Mouse (Mus musculus) kidney, adult 10 weeks (tissue): ENCODE results near the gene Tpbpa. TPM values are rescaled to one million over a fixed set of nuclear protein-coding genes. Genes with fewer than 3 reads are reported as not detected.

Experiments
- polyA plus RNA-seq: library from polyadenylated mRNA; stranded (reverse); fragments of 350-450 nt; fragmentation: Illumina TruSeq; extraction: RNeasy Lipid Tissue Mini Kit (QIAGEN cat#74804); gene quantifications from one replicate; pipeline ENCODE4 v1.2.3, GENCODE M21; 2014; ENCODE audit warnings: low read depth, low replicate concordance

The Tpbpa gene
- not detected for polyA plus RNA-seq

GRCm38 (mm10) chr13:60941884-60942283, at the start of gene Tpbpa:
Gene Tpbpa (minus strand): TSS chr13:60941984.

GRCm38 (mm10) chr13:60936500-60936901, 5.3 kb downstream of the Tpbpa start, which contains the start of the genes Gm49391 and Ctla2a:
Gene Gm49391 (minus strand): TSS chr13:60936571.
Gene Ctla2a (minus strand): TSS chr13:60936625.

GRCm38 (mm10) chr13:60935490-60935889, 6.3 kb downstream of the Tpbpa start, which contains the start of gene Gm49393:
Gene Gm49393 (minus strand): TSS chr13:60935590.

GRCm38 (mm10) chr13:60904780-60905179, 37.0 kb downstream of the Tpbpa start, which contains the start of gene Tpbpb:
Gene Tpbpb (minus strand): TSS chr13:60904880.

GRCm38 (mm10) chr13:60897328-60897727, 44.5 kb downstream of the Tpbpa start, which contains the start of gene Ctla2b:
Gene Ctla2b (minus strand): TSS chr13:60897447.

GRCm38 (mm10) chr13:60896794-60897193, 45.0 kb downstream of the Tpbpa start, which contains the start of gene Gm49392:
Gene Gm49392 (minus strand): TSS chr13:60896894.

Other genes starting within 250 kb of the Tpbpa start
- not detected for gene BC051665, start 155.6 kb downstream of the Tpbpa start, polyA plus RNA-seq
- gene Ctsll3, start 139.1 kb downstream of the Tpbpa start, polyA plus RNA-seq, result not detected
- gene 4930486L24Rik, start 77.5 kb downstream of the Tpbpa start, polyA plus RNA-seq, result not detected
- not detected for gene Gm49392, start 45.1 kb downstream of the Tpbpa start, polyA plus RNA-seq
- gene Ctla2b, start 44.5 kb downstream of the Tpbpa start, polyA plus RNA-seq, result 2.2 TPM
- not detected for gene Tpbpb, start 37.1 kb downstream of the Tpbpa start, polyA plus RNA-seq
- gene Gm49393, start 6.4 kb downstream of the Tpbpa start, polyA plus RNA-seq, result 2.3 TPM
- 5.3 TPM for gene Gm49391, start 5.4 kb downstream of the Tpbpa start, polyA plus RNA-seq
- 34.5 TPM for gene Ctla2a, start 5.4 kb downstream of the Tpbpa start, polyA plus RNA-seq
- not detected for gene Ctsj, start 64.0 kb upstream of the Tpbpa start, polyA plus RNA-seq
- not detected for gene Ctsq, start 98.6 kb upstream of the Tpbpa start, polyA plus RNA-seq
- not detected for gene Ctsr, start 222.3 kb upstream of the Tpbpa start, polyA plus RNA-seq